Mouse (Mus musculus) lung, embryonic 14.5 days (tissue): ENCODE data around the gene H1foo. TPM values are rescaled to one million over a fixed set of nuclear protein-coding genes. Genes with fewer than 3 reads are reported as not detected.

Source experiments
- ATAC-seq: fragments of 200-750 bp; cut with Nextera tagmentation; 2 replicates; pipeline ENCODE4 v1.8.0; 2017; ENCODE audit warnings: mild to moderate bottlenecking, moderate TSS enrichment, moderate library complexity; ENCODE audit not compliant: insufficient read depth
- DNase-seq: peaks from one replicate; pipeline ENCODE4 v3.0.0-alpha.2; 2015
- H3K27ac ChIP-seq: fragments of 300-500 bp; sonication (generic); 2 replicates; pipeline ENCODE4 v1.5.1; 2014; ENCODE audit warnings: low read depth, mild to moderate bottlenecking, moderate library complexity
- H3K27me3 ChIP-seq: fragments of 300-500 bp; sonication (generic); 2 replicates; pipeline ENCODE4 v1.6.1; 2014; ENCODE audit warnings: low read length, control low read depth; ENCODE audit not compliant: insufficient read depth
- H3K36me3 ChIP-seq: fragments of 300-500 bp; sonication (generic); 2 replicates; pipeline ENCODE4 v1.6.1; 2014; ENCODE audit warnings: control low read depth; ENCODE audit not compliant: insufficient read depth
- H3K4me1 ChIP-seq: fragments of 300-500 bp; sonication (generic); 2 replicates; pipeline ENCODE4 v1.6.1; 2014; ENCODE audit warnings: antibody characterized with exemption, control low read depth; ENCODE audit not compliant: insufficient read depth
- H3K4me2 ChIP-seq: fragments of 300-500 bp; sonication (generic); 2 replicates; pipeline ENCODE4 v1.6.1; 2014; ENCODE audit warnings: mild to moderate bottlenecking
- H3K4me3 ChIP-seq: fragments of 300-500 bp; sonication (generic); 2 replicates; pipeline ENCODE4 v1.5.1; 2014; ENCODE audit warnings: low read depth, low read length
- H3K9ac ChIP-seq: fragments of 300-500 bp; sonication (generic); 2 replicates; pipeline ENCODE4 v1.6.1; 2014
- H3K9me3 ChIP-seq: fragments of 300-500 bp; sonication (generic); 2 replicates; pipeline ENCODE4 v1.6.1; 2016; ENCODE audit warnings: low read depth, low read length, control low read depth
- CTCF ChIP-seq: IDR thresholded peaks from 2 replicates; pipeline ENCODE4 v1.5.1; 2016; ENCODE audit warnings: antibody characterized with exemption, low read depth
- WGBS: fragments of 180-500 bp; shearing (Covaris S2); extraction: QIAGEN DNeasy Blood & Tissue Kit; methylation state at CpG from one replicate; pipeline ENCODE4 v1.1.7; 2014; 5-methylcytosine and 5-hydroxymethylcytosine counted together
- polyA plus RNA-seq: library from polyadenylated mRNA; unstranded; fragments of >200 nt; fragmentation: Nextera tagmentation; extraction: Ambion mirVana; gene quantifications from 2 replicates; pipeline ENCODE4 v1.2.1, GENCODE M21; 2014

H1foo gene
- polyA plus RNA-seq, 1 experiment from 2014 or later: not detected

DNA sequence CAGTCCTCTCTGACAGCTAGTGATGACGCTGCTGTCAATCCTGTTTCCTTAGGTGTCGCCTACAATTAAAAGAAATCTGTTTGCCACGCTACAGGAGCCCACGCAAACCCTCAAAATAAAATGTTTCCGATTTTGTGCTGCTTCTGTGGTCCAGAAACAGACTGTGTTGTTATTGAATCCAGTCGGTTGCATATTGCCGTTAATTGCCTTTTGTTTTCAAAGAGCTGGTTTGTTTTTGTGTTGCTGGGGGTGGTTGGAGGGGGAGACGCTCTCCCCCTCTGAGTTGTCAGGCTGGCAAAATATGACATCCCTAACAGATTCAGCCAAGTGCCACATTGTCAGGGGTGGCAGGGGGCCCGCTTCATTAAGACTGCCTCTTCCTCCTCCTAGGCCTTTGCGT lies 31.3 kb upstream of the H1foo start:
- no peak for TF ChIP-seq CTCF
- peaks cover 9% of the 10 kb centered on the region for H3K4me1 ChIP-seq

DNA sequence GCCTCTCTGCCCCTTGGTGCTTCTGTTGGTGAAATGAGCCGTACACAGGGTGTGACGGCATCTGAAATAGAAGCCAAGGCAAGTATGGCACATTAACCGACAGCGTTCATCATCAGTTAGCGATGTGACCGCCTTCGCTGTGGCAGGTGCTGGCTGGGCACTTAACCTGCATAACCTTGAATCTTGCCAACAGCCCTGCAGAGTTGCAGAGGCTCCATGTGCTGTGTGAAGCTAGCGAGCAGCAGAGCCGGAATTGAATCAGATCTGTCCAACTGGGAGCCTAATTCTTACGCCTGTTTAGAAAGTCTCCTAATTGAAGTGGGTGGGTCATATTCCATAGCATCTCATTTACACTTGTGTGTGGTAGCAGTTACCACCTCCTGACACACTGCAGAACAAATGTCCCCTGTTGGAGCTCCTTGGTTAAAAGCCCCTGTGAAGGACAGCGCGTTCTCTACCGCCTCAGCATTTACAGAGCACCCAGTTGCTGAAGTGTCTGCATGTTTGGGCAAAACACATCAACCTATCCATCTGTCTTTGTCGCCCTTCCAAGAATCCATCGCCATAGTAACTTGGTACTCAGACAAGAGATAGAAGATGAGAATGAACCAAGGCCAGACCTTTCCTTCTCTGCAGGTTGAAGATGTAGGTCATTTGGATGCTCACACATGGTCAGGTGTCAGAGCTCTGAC lies 30.1 kb upstream of the H1foo start:
- WGBS: 82% methylated on average over 15 of the region's 15 CpGs
- Histone ChIP-seq H3K36me3 (peaks cover 4% of the 10 kb centered on the region; the same call in 1 of the 2 replicates), H3K4me3 (no peak overlapping the region), H3K9ac (no peak overlapping the region), H3K27ac (no peak overlapping the region), H3K27me3 (no peaks in the 10 kb centered on the region), H3K9me3 (no peaks in the 10 kb centered on the region), H3K4me2 (no peak overlapping the region), H3K4me1 (peaks cover 5% of the 10 kb centered on the region; the same call in 1 of the 2 replicates)
- TF ChIP-seq CTCF: no peak
- ATAC-seq: no peak
- DNase-seq: no peak

More for the DNA sequence above, 31.3 kb upstream of the H1foo start:
- DNase-seq: no peak
- no peak for ATAC-seq
- H3K36me3 ChIP-seq: peaks cover 4% of the 10 kb centered on the region; the same call in 1 of the 2 replicates
- no peak overlapping the region for H3K27ac ChIP-seq
- no peak overlapping the region for H3K4me2 ChIP-seq
- no peaks in the 10 kb centered on the region for H3K9me3 ChIP-seq
- no peaks in the 10 kb centered on the region for H3K27me3 ChIP-seq
- 82% methylated on average over 10 of the region's 10 CpGs for WGBS
- H3K9ac ChIP-seq: no peak overlapping the region
- H3K4me3 ChIP-seq: no peak overlapping the region

DNA sequence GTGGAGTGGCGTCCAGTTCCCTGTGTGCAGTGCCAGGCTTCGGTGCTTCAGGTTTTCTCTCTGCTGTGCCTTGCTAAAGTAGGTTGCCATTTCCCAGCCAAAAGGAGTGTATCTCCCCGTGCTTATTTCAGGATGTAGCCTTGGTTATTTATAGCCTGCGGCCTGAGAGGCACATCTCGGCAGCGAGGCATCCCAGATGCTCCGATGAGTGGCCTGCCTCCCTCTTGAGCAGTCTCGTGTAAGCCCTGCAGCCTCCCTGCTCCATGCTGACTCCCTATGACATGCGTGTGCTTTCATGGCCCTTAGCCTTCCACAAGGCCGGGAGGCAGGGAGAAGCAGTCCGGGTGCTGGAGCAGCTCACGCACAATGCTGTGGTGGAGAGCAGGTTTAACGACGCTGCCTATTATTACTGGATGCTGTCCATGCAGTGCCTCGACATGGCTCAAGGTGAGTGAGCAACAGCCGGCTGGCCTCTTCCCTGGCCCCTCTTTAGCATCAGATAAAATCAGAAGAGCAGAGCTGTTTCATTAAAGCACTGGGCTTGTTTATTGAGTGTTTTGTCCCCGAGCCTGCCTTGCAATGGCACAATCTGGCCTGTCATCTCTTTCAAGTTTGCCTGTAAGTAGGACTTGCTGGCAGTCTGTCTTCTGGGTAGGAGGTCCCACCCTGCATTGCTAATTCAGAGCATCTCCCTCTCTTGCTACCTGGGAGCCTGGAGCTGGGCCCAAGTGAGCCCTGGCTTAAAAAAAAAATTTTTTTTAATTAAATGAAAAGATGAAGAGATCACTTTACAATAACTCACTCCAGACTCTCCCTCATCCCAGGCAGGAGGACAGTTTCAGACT lies 28.9 kb upstream of the H1foo start:
- ATAC-seq: no peak
- Histone ChIP-seq H3K27me3 (no peaks in the 10 kb centered on the region), H3K36me3 (peaks cover 4% of the 10 kb centered on the region), H3K4me3 (no peak overlapping the region), H3K4me1 (no peaks in the 10 kb centered on the region), H3K9me3 (no peaks in the 10 kb centered on the region), H3K9ac (no peak overlapping the region), H3K27ac (no peak overlapping the region), H3K4me2 (no peak overlapping the region)
- no peak for DNase-seq
- no peak for TF ChIP-seq CTCF
- WGBS: 47% methylated on average over 17 of the region's 17 CpGs

DNA sequence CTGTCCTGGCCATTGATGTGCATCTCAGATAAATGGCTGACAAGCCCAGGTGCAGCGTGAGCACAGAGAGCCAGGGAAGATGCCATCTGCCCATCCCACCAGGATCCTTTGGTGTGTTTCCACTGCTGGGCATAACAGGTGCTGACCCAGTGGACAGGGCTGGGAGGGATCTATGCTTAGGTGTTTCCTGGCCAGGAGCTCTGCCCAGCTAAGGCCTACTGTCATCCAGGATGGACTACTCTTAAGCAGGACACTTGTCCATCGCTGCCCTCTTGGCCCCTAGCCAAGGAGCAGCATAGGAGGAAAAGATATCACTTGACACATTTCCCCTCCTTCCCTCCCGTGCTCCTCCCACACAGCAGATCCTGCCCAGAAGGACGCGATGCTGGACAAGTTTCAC lies 28.1 kb upstream of the H1foo start:
- Histone ChIP-seq H3K4me3 (no peak overlapping the region), H3K4me1 (no peaks in the 10 kb centered on the region), H3K27ac (no peak overlapping the region), H3K36me3 (peaks cover 4% of the 10 kb centered on the region), H3K9me3 (no peaks in the 10 kb centered on the region), H3K9ac (no peak overlapping the region), H3K4me2 (no peak overlapping the region), H3K27me3 (no peaks in the 10 kb centered on the region)
- WGBS: 57% methylated on average over 5 of the region's 5 CpGs
- TF ChIP-seq CTCF: no peak
- no peak for ATAC-seq
- DNase-seq: peak; percentile 36

DNA sequence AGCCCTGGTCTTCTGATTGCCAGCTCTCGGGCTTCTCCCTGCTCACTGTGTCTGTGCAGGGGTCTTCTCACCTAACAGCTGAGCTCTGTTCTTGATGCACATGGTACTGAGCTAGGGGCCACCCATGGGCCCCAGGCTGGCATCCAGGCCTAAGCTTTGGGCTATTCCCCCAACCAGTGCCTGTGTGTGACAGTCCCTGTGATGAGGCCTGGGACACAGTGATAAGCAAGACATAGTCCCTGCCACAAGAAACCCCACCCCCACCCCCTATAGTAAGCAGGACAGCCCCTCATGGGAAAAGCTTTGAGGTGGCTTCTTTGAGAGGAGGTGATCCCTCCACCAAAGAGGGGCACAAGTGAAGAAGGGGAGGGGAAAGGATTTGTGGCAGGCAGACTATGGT lies 26.1 kb upstream of the H1foo start:
- Histone ChIP-seq H3K27ac (no peak overlapping the region), H3K9ac (no peak overlapping the region), H3K4me3 (no peak overlapping the region), H3K4me1 (no peaks in the 10 kb centered on the region), H3K36me3 (peaks cover 4% of the 10 kb centered on the region), H3K27me3 (no peaks in the 10 kb centered on the region), H3K9me3 (no peaks in the 10 kb centered on the region), H3K4me2 (no peak overlapping the region)
- ATAC-seq (no peak), DNase-seq (no peak)
- TF ChIP-seq CTCF: no peak
- 75% methylated on average over 1 of the region's 1 CpGs for WGBS

DNA sequence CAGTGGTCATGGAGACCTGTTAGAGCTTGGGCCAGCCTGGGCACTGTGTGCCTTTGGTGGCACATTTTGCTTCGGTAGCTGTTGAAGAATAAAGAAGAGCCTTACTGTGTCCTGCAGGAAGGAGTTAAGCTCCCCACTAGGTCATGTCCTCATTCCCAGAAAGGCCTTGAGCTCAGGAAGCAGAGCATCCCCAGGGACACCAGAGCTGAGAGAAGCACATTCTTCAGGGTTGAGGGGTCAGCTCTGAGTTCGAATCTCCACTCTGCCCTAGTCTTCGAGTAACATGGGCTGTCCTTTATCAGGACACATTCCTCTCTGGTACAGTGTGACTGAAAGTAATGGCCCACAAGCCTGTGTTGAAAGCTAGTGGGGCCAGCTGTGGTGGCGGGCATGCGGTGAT lies 24.9 kb upstream of the H1foo start:
- no peak overlapping the region for H3K9ac ChIP-seq
- ATAC-seq: no peak
- no peak overlapping the region for H3K4me2 ChIP-seq
- H3K36me3 ChIP-seq: peaks cover 4% of the 10 kb centered on the region
- no peaks in the 10 kb centered on the region for H3K27me3 ChIP-seq
- H3K9me3 ChIP-seq: no peaks in the 10 kb centered on the region
- peaks cover 6% of the 10 kb centered on the region for H3K4me1 ChIP-seq
- no peak for TF ChIP-seq CTCF
- WGBS: 86% methylated on average over 5 of the region's 5 CpGs
- no peak overlapping the region for H3K4me3 ChIP-seq
- H3K27ac ChIP-seq: no peak overlapping the region
- DNase-seq: no peak

DNA sequence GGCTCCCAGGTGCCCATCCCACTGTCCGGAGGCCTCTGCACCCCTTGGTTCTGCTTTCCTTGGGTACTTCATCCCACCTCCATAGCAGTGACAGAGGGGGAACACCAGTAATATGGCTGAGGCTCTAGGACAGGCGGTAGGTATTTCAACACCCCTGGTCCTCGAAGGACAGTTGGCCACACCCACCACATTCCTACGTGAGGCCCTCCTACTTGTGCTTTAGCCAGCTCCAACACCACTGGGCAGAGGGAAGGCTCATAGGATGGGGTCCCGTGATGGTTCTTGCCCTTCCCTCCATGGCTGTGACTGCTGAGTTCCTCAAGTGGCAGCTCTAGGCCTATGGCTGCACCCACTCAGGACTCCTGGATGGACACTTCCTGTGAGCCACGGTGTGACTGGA lies 19.9 kb upstream of the H1foo start:
- Histone ChIP-seq H3K4me3 (no peak overlapping the region), H3K4me1 (peaks cover 9% of the 10 kb centered on the region), H3K36me3 (no peaks in the 10 kb centered on the region; the same call in 1 of the 2 replicates), H3K27ac (no peak overlapping the region), H3K4me2 (no peak overlapping the region), H3K9me3 (no peaks in the 10 kb centered on the region), H3K9ac (no peak overlapping the region), H3K27me3 (no peaks in the 10 kb centered on the region)
- no peak for TF ChIP-seq CTCF
- peak; percentile 83 for ATAC-seq
- peak; percentile 70 for DNase-seq
- WGBS: 28% methylated on average over 6 of the region's 6 CpGs
